Mouse (Mus musculus): ENCODE results near the gene Asah2. TPM values are rescaled to one million over a fixed set of nuclear protein-coding genes. Genes with fewer than 3 reads are reported as not detected.
A peak's percentile ranks its signal among the peaks of the same experiment; 100 is the strongest.
"Not testable (repeated sequence)": the region's sequence is repeated elsewhere in the genome, so short reads cannot be mapped to it uniquely, and the experiment has no call there.

Gene Asah2
- polyA plus RNA-seq (2017; shearing (Covaris generic)), result 1 to 10 TPM; 1.6 to 2.1 TPM

DNA sequence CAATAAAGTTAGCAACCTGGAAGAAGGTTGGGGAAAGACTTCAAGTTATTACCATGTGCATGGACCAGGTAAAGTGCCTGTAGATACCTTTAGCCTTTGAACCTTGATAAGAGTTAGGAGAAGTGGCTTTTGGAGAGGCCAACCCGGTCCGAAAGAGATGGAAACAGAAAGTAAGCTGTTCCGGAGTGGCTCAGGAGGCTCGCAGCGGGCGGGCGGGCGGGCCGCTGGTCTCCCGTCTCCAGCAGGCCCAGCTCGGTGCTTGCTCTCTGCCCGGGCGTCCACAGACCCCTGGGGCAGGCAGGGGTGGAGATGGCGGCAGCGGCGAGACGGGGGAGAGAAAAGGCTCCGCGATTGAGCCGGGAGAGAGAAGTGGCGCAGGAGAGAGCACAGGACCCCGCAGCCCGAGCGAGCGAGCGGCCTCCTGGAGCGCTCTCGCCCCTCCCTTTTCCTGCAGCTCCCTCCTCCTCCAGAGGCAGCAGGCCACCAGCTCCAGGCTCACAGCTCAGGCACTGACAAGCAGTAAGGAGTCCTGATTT, at the start of gene Asah2:
Asah2 (minus strand) TSS at position 441 of the 536 bp plus-strand sequence.
- ATAC-seq, result peak; percentile 87

DNA sequence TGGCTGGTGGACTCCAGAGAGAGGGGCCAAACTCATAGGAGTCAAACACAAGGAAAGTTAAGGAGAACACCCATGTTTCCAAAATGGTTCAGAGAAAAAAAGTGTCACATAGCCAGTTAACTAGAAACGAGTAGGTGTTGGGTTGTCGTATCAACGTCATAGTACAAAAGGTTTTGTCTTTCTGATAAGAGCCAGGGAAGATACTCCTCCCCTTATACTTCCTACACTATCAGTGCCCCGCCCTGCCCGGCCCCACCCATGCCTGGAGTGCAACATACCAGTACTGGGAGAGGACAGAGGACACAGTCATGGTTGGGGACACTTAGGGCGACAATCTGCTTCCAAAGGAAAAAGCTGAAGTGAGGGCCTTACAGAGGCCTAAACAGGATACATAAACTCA, 49.0 kb upstream of the Asah2 start:
- ATAC-seq, result no peak

GRCm38 (mm10) chr19:32152529-32152928, 44.5 kb upstream of the Asah2 start:
- ATAC-seq, result no peak

DNA sequence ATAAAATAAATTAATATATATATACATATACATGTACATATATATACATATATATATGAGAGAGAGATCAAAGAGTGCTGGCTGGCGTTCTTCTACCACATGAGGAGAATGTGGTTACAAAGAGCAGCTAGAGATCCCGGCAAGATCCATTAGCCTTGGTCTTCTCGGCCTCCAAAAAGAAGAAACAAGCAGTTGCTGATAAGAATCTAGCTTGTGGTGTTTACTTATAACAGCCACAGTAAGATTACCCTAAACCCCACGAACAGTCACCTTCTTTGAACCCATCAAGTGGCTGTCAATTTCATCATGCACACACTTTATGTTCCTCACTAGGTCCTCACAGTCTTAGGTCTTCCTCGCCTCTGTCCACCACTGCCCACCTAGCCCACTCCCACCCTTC, 40.7 kb upstream of the Asah2 start:
- no peak for ATAC-seq

DNA sequence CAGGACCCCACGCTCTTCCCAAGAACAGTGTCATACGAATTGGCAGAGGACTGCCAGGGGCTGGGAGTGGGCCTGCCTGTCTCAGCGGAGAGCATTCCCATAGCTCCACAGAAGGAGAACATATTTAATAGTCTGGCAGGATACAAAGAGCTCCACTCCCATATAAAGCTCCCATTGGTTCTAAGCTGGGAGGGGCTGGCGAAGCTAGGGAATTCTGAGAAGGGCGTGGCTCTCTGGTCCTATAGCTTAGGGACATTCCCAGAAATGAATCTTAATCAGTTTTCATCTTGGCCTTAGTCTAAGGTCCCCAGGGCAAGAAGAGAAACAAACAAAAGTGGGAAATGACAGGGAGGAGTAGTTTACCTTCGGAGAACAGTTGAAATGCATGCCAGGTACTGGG, 34.4 kb upstream of the Asah2 start:
- no peak for ATAC-seq

- ATAC-seq, result peak; percentile 26
Measured at GRCm38 (mm10) chr19:32138361-32139088, 30.5 kb upstream of the Asah2 start.

DNA sequence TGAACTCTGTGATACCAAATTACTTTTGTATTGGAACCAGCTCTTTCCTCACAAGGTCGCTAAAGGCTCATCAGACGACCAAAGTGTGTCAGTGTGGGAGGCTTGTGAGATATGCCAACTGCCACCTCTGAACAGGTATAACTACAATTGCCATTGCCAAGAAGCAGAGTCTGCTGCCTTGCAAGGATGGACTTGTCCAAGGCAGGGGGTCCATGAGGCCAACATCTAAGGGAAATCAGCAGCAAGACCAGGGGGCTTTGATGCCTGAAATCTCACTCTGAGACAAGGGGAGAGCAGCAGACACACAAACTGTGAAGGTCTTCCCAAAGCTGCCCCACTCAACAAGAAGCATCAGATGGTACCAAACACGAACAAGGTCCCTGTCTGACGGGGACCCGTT, 29.9 kb upstream of the Asah2 start:
- ATAC-seq, result no peak

GRCm38 (mm10) chr19:32136888-32137625, 29.0 kb upstream of the Asah2 start:
- ATAC-seq, result no peak

GRCm38 (mm10) chr19:32131707-32132488, 23.9 kb upstream of the Asah2 start:
- not testable (repeated sequence) for ATAC-seq

DNA sequence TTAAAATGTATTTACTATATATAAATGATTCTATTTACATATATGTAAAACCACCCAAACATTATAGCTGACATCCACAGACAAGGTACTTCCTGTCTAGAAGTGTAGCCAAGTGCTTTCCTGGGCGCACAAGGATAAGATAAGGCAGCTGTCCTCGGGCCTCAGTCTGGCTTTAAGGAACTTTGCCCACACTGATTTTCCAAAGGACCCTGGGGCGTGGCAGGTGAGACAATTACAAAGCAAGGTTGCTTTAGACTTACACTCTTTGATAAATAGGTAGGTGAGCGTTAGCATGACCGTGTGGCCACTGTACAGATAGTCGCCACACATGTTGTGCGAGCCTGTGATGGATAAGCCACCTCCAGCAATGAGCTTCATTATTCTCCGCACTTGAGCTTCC, 21.3 kb upstream of the Asah2 start:
- no peak for ATAC-seq

GRCm38 (mm10) chr19:32127180-32127850, 19.3 kb upstream of the Asah2 start:
- peak; percentile 69 for ATAC-seq

DNA sequence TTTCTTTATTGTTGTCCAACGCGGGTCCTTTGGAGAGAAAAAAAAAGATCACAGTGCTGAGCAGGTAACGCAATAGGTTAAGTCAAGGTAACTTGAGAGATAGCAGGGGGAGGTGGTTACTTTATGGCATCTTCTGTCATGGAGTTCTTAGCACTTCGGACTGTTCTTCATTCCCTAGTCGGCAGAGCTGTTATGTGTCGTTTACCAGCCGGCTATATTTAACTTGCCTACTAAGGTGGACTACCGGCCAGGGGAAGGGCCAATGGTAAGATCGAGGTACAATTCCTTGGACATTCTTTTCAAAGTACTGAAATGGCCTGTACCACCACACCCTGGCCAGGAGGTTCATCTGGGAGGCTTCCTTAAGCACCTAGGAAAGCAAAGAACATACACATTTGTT, 16.1 kb upstream of the Asah2 start:
- ATAC-seq, result no peak

- no peak for ATAC-seq
Measured at GRCm38 (mm10) chr19:32123196-32123595, 15.2 kb upstream of the Asah2 start.

DNA sequence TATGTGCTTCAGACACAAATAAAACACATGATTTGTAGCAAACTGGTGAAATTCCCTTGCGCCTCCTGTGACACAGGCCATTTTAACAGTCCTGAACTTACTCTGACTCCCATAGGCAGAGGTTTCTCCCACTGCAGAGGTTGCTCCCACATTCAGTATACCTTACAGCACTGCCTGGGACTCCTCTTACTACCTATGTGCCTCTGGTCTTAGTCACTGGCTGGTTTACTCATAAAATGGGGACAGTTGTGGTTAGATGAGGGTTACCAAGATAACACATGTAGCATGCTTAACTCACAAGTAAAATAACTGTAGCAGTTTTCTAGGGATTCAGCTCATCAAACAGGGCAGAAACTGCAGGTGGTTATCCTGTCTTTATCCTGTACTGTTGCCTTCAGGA, 12.8 kb upstream of the Asah2 start:
- ATAC-seq, result no peak

DNA sequence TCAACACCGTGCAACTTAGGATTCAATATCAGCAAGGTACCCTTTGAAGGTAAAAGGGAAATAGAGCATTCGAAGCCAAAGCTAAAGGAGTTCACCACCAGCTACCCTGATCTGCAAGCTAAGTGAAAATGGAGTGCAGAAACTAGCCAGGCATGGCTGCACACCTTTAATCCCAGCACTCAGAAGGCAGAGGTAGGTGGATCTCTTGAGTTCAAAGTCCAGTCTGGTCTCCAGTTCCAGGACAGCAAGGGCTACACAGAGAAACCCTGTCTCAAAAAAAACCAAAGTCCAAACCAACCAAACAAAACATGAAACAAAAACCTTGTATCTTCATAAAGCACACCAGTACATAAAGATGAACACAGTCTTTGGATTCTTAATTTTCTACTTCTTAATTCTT, 11.7 kb upstream of the Asah2 start:
- ATAC-seq, result no peak

- ATAC-seq, result no peak
Measured at GRCm38 (mm10) chr19:32118496-32118895, 10.5 kb upstream of the Asah2 start.

DNA sequence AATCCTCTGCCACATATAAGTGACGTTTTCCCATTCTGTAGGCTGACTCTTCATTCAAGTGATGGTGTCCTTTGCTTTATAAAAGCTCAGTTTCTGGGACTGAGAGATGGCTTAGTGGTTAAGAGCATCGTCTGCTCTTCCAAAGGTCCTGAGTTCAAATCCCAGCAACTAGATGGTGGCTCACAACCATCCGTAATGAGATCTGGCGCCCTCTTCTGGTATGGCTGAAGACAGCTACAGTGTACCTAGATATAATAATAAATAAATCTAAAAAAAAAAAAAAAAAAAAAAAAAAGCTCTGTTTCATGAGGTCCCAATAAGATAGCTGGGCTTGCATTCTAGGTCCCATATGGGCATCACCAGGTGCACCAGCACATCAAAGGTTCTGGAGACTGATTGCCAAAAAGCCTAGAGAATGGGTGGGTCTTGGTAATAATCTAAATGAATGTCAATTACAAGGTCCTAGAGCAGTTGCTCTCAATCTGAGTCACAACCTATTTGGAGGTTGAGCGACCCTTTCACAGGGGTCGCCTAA, 9.5 kb upstream of the Asah2 start:
- ATAC-seq, result no peak

DNA sequence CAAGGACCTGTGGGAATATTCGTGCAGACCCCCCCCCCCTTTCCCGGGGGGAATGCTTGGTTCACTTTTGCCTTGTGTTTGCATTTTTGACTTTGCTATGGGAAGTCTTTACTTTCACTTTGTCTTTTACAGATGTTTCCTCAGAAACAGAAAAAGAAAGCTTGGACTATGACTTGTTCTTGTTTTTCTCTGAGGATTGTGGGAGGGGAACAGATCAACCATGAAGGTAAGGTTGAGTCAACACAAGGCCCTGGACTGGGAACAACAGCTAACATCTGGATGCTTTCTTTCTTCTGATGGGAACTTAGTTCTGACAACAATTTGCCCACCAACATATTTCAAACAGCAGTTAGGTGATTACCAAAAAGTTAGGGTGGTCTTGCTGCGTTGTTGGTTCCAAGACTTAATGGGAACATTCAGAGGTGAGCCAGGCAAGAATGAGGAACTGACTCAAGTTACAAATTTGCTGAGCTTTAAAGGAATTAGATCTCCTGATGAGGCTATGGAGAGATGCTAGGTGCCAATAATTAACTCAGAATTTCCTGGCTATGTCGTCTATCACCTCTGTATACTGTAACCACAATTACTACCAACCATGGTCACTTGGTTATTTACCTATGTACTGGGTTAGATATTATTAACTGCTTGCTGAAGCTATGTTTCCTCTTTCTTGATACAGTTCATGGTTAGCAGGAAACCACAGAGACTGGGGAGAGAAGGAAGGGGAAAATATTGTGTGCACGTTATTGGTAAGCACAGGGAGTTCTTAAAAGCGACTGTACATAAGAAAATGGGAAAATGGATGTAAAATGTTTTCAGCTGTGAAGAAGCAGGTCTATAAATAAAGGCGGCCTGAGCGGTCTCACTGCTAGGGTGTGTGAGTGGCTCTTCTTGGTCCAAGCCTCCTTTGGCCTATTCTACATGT, 4.1 kb upstream of the Asah2 start:
- no peak for ATAC-seq

- ATAC-seq, result no peak
Measured at GRCm38 (mm10) chr19:32106750-32107149, 1.3 kb downstream of the Asah2 start.

- ATAC-seq, result no peak
Measured at GRCm38 (mm10) chr19:32104217-32104616, 3.8 kb downstream of the Asah2 start.

- ATAC-seq, result no peak
Measured at GRCm38 (mm10) chr19:32102976-32103300, 5.1 kb downstream of the Asah2 start.

All from CD4-positive, CD25-positive, alpha-beta regulatory T cell, adult 4 months (primary cell).